Mouse (Mus musculus) E14TG2a.4 (cell line): Measurements from ENCODE around the gene A930018P22Rik.
"Not testable (repeated sequence)": the region's sequence is repeated elsewhere in the genome, so short reads cannot be mapped to it uniquely, and the experiment has no call there.

ENCODE experiments used
- CTCF ChIP-seq: conservative IDR thresholded peaks from 2 replicates; pipeline ENCODE4 v1.5.1; 2014; ENCODE audit warnings: low read length
- NANOG ChIP-seq: IDR thresholded peaks from 2 replicates; pipeline ENCODE4 v1.6.1; 2014; ENCODE audit warnings: borderline replicate concordance, low read length, mixed read lengths
- POU5F1 ChIP-seq: IDR thresholded peaks from 2 replicates; pipeline ENCODE4 v1.6.1; 2014; ENCODE audit warnings: low read length, borderline replicate concordance

- TF ChIP-seq CTCF, POU5F1, NANOG: not testable (repeated sequence)
Observed at GRCm38 (mm10) chr2:104117173-104117572, 5.4 kb upstream of the A930018P22Rik start.
